Mouse (Mus musculus): ENCODE measurements around the gene Doc2g.

GRCm38 (mm10) chr19:4055216-4055946, 52.3 kb downstream of the Doc2g start:
- no peak for TF ChIP-seq CTCF (IDR thresholded peaks at IDR 0.05; ENCODE audit: borderline replicate concordance, insufficient read depth, low read length)
- no peak for TF ChIP-seq POLR2A (IDR thresholded peaks at IDR 0.05; ENCODE audit: low read depth, low read length)

Data from embryonic fibroblast, embryonic 13.5 days (primary cell).